Mouse (Mus musculus): Measurements from ENCODE around the gene Olfr98.
A peak's percentile ranks its signal among the peaks of the same experiment; 100 is the strongest.
"Not testable (repeated sequence)": the region's sequence is repeated elsewhere in the genome, so short reads cannot be mapped to it uniquely, and the experiment has no call there.

The Olfr98 gene

DNA sequence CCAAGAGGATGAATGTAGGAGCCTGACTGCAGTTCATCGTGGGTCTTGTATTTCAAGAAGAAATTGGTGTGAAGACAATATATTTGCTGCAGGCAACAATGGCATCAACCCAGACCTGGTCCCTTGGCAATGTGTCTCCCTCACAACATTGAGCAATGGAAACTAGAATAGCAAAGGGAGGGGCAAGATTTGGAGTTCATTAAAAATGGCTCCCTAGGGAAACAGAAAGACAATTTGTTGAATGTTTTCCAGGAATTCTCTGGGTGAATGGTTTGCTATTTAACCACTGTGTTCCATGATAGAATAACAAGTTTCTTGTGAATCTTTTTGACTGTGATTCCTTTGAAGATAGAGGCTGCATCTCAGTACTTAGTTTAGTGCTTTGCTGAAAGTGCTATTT lies at the start of gene Olfr98:
Gene Olfr98 (minus strand): TSS at position 124 of the 400 bp plus-strand sequence.
- DNase-seq (ENCODE audit: low spot score in 2 of 2), result no peak

GRCm38 (mm10) chr17:37310146-37310699 lies 46.7 kb upstream of the Olfr98 start:
- no peak for DNase-seq (ENCODE audit: low spot score in 2 of 2)

GRCm38 (mm10) chr17:37308483-37308882 lies 44.9 kb upstream of the Olfr98 start:
- DNase-seq (ENCODE audit: low spot score in 2 of 2), result no peak

DNA sequence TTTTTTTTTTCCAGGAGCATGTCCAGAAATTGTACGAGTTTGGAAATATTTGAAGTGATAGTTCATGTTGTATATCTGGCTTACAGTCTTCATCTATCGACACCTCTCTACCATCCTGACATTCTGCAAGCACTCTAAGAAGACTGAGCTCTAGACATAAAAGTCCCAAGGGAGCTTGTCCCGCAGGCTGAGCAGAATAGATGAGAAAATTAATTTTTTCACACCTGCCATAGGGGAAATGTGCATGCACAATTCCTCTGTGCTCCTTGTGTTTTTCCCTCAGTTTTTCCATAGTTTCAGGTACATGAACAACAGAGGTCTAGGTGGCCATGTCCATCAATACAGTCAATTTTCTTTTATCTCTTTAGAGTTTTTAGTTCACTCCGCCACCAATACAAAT lies 40.7 kb upstream of the Olfr98 start, which contains the start of gene Olfr101:
Gene Olfr101 (minus strand): TSS at position 101 of the 400 bp plus-strand sequence.
- DNase-seq (ENCODE audit: low spot score in 2 of 2), result no peak

DNA sequence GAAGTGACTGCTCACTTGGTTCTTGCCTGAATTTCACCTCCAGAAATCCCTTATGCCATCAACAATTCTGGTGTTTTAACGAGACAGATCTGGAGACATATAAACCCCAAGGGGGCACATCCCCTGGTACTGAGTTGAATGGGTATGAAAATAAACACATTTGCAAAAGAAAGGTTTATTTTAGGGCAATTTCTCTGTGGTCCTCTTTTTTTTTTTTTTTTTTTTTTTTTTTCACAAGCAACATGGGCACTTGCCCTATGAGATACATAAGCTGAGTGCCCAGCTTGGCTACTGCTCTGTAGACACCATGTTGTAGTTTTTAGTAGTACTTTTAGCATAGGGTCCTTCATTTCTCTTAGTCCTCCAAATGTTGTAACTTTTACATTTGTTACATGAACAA lies 19.8 kb upstream of the Olfr98 start, which contains the start of gene Olfr99:
Gene Olfr99 (minus strand): TSS at position 101 of the 400 bp plus-strand sequence.
- no peak for DNase-seq (ENCODE audit: low spot score in 2 of 2)

DNA sequence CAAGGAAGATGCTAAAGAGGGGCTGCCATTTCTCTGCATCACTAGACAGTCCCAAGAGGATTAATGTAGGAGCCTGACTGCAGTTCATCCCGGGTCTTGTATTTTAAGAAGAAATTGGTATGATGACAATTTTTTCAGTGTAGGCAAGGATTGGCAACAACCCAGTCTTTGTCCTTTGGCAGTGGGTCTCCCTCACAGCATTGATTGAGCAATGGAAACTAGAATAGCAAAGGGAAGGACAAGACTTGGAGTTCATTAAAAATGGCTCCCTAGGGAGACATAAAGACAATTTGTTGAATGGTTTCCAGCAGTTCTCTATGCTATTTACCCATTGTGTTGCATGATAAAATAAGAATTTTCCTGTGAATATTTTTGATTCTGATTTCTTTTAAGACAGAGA lies 16.8 kb upstream of the Olfr98 start:
- DNase-seq (ENCODE audit: low spot score in 2 of 2), result no peak

DNA sequence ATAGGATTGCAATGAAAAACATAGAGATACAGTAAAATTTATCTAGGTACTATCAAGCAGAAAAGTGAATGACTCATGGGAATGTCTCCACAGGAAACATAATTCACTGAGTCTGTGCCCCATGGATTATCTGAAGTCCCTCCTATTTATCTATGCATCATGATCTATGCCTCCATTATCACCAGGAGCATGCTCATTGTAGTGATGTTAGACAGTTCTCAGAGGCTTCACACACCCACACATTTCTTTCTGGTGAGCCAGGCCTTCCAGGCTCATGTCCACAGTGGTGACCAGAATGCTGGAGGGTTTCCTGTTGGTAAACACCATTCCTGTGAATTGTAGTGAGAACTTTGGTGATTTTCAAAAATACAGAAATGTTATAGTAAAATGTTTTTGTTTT lies 13.0 kb upstream of the Olfr98 start:
- DNase-seq (ENCODE audit: low spot score in 2 of 2), result no peak

DNA sequence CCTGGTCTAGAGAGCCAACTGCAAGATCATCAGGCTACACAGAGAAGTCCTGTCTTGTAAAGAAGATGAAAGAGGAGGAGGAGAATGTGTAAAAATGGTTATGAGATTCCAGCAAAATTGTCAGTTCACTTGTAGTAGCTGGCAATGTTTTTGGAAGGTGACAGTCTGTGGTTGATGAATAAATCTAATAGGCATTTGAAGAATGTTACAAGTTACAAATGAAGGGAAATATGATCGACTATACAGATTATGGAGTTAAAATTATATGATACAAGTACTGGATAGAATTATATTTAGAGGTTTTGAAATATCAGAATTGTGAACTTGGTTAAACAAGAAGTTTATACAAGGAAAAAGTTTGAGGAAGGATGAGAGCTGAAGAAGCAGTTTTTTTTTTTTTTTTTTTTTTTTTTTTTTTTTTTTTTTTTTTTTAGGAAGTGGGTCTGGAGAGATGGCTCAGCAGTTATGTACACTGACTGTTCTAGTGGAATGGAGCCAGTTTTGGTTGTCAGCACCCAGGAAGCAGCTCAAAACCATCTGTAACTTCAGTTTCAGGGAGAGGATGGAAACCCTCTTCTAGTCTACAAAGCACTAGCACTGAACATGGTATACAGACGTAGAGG lies 12.2 kb upstream of the Olfr98 start:
- no peak for DNase-seq (ENCODE audit: low spot score in 2 of 2)

- no peak for DNase-seq (ENCODE audit: low spot score in 2 of 2)
These were observed 7.1 kb upstream of the Olfr98 start for GRCm38 (mm10) chr17:37270702-37271092.

- DNase-seq (ENCODE audit: low spot score in 2 of 2), result peak; percentile 72 to 90
These were observed 6.6 kb upstream of the Olfr98 start, which contains the start of gene H2-M3 for GRCm38 (mm10) chr17:37270058-37270701. Gene H2-M3 (plus strand): TSS chr17:37270220.

DNA sequence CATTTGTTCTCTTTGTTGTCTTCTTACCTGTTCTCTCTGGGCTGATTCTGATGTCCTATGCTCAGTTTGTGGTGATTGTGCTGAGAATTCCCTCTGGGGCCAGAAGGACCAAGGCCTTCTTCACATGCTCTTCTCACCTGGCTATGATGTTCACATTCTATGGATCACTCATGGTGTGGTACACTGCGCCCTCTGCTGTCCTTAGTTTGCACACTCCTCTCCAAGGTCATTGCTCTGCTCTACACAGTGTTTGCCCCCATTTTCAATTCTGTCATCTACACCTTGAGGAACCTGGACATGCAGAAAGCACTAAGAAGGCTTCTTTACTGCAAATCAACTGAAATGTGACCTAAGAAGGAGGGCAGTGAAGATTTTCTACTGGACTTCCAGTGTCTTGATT lies 13.0 kb downstream of the Olfr98 start:
- DNase-seq (ENCODE audit: low spot score in 2 of 2), result no peak

GRCm38 (mm10) chr17:37249460-37249859 lies 14.1 kb downstream of the Olfr98 start:
- DNase-seq (ENCODE audit: low spot score in 2 of 2), result no peak

GRCm38 (mm10) chr17:37246715-37247114 lies 16.8 kb downstream of the Olfr98 start:
- no peak for DNase-seq (ENCODE audit: low spot score in 2 of 2)

DNA sequence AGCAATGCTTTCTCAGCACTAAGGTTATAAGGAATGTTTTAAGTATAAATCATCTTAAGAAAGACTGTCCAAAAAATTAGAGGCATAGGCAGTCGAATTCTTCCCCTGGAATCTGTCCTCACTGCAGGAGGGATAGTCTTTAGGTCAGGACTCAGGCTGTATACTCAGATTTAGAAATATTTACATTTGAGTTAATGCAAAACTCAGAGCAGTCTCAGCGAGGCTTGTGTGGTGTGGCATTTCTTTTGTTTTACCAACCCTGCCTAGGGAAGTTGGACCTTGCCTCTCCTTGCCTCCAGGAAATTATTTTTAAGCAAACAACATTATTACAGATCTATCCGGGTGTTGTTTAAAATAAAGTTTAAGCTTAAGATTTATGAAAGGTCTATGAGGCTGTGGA lies 21.4 kb downstream of the Olfr98 start:
- DNase-seq (ENCODE audit: low spot score in 2 of 2), result no peak

DNA sequence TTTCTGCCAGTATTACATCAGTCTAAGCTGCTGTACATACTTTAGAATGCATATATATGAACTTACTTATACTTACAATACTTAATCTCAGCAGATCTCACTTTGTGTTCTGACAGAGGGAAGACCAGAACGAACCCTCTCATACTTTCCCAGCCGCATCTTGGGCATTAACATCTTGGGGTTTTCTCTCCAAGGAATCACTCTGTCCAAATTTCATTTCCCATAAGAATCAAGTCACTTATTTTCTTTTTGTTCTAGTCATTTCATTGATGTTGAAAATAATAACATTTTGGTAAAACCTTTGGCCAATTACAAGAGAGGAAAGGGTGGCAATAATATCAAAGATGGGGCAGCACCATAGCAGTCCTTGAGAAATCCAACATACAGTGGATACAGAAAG lies 26.3 kb downstream of the Olfr98 start, which contains the start of gene Olfr97:
Gene Olfr97 (minus strand): TSS at position 101 of the 400 bp plus-strand sequence.
- not testable (repeated sequence) for DNase-seq (ENCODE audit: low spot score in 2 of 2)

DNA sequence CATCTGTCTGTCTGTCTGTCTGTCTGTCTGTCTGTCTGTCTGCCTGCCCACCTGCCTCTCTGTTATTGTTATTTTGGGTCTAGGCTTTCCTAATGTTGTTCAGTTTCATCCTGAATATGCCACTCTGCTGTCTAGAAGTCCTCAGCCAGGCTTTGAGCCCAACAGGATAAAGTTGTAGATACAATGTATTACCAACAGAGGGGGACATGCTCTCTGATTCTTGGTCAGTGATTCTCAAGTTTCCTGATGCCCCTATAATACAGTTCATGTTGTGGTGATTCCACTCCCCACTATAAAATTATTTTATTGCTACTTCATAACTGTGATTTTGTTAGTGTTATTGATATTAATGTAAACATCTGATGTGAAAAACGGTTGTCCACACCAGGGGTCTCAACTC lies 41.7 kb downstream of the Olfr98 start:
- DNase-seq (ENCODE audit: low spot score in 2 of 2), result no peak

DNA sequence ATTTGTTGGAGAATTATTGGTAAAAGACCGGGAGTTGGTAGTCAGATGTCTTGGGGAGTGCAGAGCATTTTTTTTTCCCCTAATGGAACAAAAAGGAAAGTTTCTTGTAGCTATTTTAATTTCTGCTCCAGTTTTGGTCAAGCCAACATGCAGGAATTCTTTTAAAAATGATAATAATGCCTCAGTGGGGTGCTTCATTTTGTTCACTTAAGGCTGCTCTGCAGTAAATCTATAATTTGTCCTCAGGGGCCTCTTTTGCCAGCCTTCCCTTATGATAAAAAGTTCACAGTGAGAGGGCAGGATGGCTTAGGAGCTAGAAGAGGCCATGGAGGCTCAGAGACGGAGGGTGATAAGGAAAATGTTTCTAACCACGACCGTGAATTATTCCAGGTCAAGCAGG lies 43.7 kb downstream of the Olfr98 start, which contains the start of gene Olfr96:
Gene Olfr96 (plus strand): TSS at position 301 of the 400 bp plus-strand sequence.
- no peak for DNase-seq (ENCODE audit: low spot score in 2 of 2)

GRCm38 (mm10) chr17:37218486-37218885 lies 45.1 kb downstream of the Olfr98 start:
- no peak for DNase-seq (ENCODE audit: low spot score in 2 of 2)

DNA sequence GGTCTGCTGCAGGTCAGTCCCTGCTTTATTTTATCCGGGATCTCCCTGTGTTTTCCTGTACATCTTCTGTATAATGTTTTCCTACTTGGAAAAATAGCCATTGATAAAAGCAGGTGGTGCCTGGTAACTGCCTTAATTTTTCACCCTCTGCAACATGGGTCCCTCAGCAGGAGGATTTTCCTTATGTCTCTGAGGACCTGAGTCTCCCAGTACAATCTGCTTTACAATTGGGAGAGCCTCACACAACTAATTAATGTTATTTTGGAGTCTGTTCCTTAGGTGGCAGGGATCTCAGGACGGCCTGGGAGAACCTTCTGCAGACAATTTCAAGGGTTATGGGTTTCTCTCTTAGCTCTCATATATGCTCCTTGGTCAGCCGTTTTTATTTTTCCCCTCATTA lies 50.5 kb downstream of the Olfr98 start, which contains the start of gene Olfr95:
Gene Olfr95 (minus strand): TSS at position 101 of the 400 bp plus-strand sequence.
- no peak for DNase-seq (ENCODE audit: low spot score in 2 of 2)

Measured in urinary bladder, postnatal 4 days (tissue).